Mouse (Mus musculus) olfactory bulb, adult 2 months (tissue): Measurements from ENCODE around the gene Slc25a23.

Experiments used
- CTCF ChIP-seq: fragments of 200-500 bp; IDR thresholded peaks from 2 replicates; pipeline ENCODE4 v1.5.1; 2012; ENCODE audit warnings: low read depth, mild to moderate bottlenecking, low read length, moderate library complexity; ENCODE audit not compliant: insufficient read depth
- POLR2A ChIP-seq: fragments of 200-500 bp; IDR thresholded peaks from 2 replicates; pipeline ENCODE4 v1.6.1; 2012; ENCODE audit warnings: mild to moderate bottlenecking, low read depth, low read length, moderate library complexity; ENCODE audit not compliant: insufficient read depth

- TF ChIP-seq POLR2A (peak; percentile 62), CTCF (no peak)
Measured at GRCm38 (mm10) chr17:57031661-57032420, 27.8 kb downstream of the Slc25a23 start.
